Mouse (Mus musculus) liver, postnatal 0 days (tissue): ENCODE results near the gene Zfp704. TPM values are rescaled to one million over a fixed set of nuclear protein-coding genes. Genes with fewer than 3 reads are reported as not detected.

ENCODE experiments used
- ATAC-seq: fragments of 200-750 bp; cut with Nextera tagmentation; 2 replicates; pipeline ENCODE4 v1.8.0; 2017; ENCODE audit warnings: mild to moderate bottlenecking, moderate library complexity
- DNase-seq: peaks from one replicate; pipeline ENCODE4 v3.0.0-alpha.2; 2016
- H3K27ac ChIP-seq: fragments of 300-500 bp; sonication (generic); 2 replicates; pipeline ENCODE4 v1.5.1; 2014; ENCODE audit warnings: antibody characterized with exemption, moderate library complexity, mild to moderate bottlenecking, low read depth
- H3K27me3 ChIP-seq: fragments of 300-500 bp; sonication (generic); 2 replicates; pipeline ENCODE4 v1.6.1; 2014; ENCODE audit warnings: low read length, control low read depth, mixed read lengths; ENCODE audit not compliant: insufficient read depth
- H3K36me3 ChIP-seq: fragments of 300-500 bp; sonication (generic); replicated peaks from 2 replicates; pipeline ENCODE4 v1.6.1; 2014; ENCODE audit warnings: mild to moderate bottlenecking, control low read depth, low read length, moderate library complexity, mixed read lengths; ENCODE audit not compliant: insufficient read depth
- H3K4me1 ChIP-seq: fragments of 300-500 bp; sonication (generic); 2 replicates; pipeline ENCODE4 v1.6.1; 2014; ENCODE audit warnings: antibody characterized with exemption, mild to moderate bottlenecking, control low read depth; ENCODE audit not compliant: insufficient read depth
- H3K4me2 ChIP-seq: fragments of 300-500 bp; sonication (generic); 2 replicates; pipeline ENCODE4 v1.6.1; 2014; ENCODE audit warnings: low read depth, mild to moderate bottlenecking, low read length, moderate library complexity, mixed read lengths
- H3K4me3 ChIP-seq: fragments of 300-500 bp; sonication (generic); 2 replicates; pipeline ENCODE4 v1.5.1; 2014; ENCODE audit warnings: low read depth, low read length
- H3K9ac ChIP-seq: fragments of 300-500 bp; sonication (generic); replicated peaks from 2 replicates; pipeline ENCODE4 v1.6.1; 2014; ENCODE audit warnings: mild to moderate bottlenecking, moderate library complexity
- H3K9me3 ChIP-seq: fragments of 300-500 bp; sonication (generic); 2 replicates; pipeline ENCODE4 v1.6.1; 2016; ENCODE audit warnings: mild to moderate bottlenecking, control low read depth, low read length, mixed read lengths
- CTCF ChIP-seq: sonication (generic); IDR thresholded peaks from 2 replicates; pipeline ENCODE4 v1.5.1; 2016; ENCODE audit warnings: antibody characterized with exemption, low read depth
- EP300 ChIP-seq: IDR thresholded peaks from 2 replicates; pipeline ENCODE4 v1.6.1; 2016; ENCODE audit warnings: antibody characterized with exemption, low read depth, mild to moderate bottlenecking
- WGBS: fragments of 180-500 bp; shearing (Covaris S2); extraction: QIAGEN DNeasy Blood & Tissue Kit; methylation state at CpG from one replicate; pipeline ENCODE4 v1.1.7; 2014; ENCODE audit not compliant: insufficient replicate concordance; 5-methylcytosine and 5-hydroxymethylcytosine counted together
- polyA plus RNA-seq: library from polyadenylated mRNA; unstranded; fragments of >200 nt; fragmentation: Nextera tagmentation; extraction: Ambion mirVana; gene quantifications from 2 replicates; pipeline ENCODE4 v1.2.1, GENCODE M21; 2015

The Zfp704 gene
- polyA plus RNA-seq, 1 experiment from 2014 or later = 0.94 TPM

GRCm38 (mm10) chr3:9456380-9456890, 153.4 kb downstream of the Zfp704 start:
- Histone ChIP-seq H3K9me3 (no peaks in the 10 kb centered on the region), H3K4me1 (no peaks in the 10 kb centered on the region), H3K4me2 (no peak overlapping the region), H3K27me3 (no peaks in the 10 kb centered on the region), H3K9ac (no peak overlapping the region), H3K36me3 (no peaks in the 10 kb centered on the region), H3K4me3 (no peak overlapping the region), H3K27ac (no peak overlapping the region)
- DNase-seq = no peak
- no peak for TF ChIP-seq CTCF
- no peak for TF ChIP-seq EP300
- 72% methylated on average over 10 of the region's 10 CpGs for WGBS
- no peak for ATAC-seq

DNA sequence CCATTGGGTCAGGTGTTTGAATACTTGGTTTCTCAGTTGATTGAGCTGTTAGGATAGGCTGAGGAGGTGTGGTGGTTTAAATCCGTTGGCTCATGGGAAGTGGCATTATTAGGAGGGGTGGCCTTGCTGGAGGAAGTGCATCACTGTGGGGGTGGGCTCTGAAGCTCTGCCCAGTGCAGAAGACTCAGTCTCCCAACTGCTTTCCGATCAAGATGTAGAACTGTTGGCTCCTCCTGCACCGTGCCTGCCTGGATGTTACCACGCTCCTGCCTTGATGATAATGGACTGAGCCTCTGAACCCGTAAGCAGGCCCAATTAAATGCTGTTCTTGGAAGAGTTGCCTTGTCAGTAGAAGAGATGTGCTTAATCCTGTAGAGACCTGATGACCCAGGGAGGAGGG, 154.5 kb downstream of the Zfp704 start:
- Histone ChIP-seq H3K36me3 (no peaks in the 10 kb centered on the region), H3K4me3 (no peak overlapping the region), H3K4me2 (no peak overlapping the region), H3K9me3 (no peaks in the 10 kb centered on the region), H3K9ac (no peak overlapping the region), H3K4me1 (no peaks in the 10 kb centered on the region), H3K27ac (no peak overlapping the region), H3K27me3 (no peaks in the 10 kb centered on the region)
- TF ChIP-seq EP300 = no peak
- no peak for TF ChIP-seq CTCF
- 86% methylated on average over 5 of the region's 5 CpGs for WGBS
- DNase-seq (no peak), ATAC-seq (no peak)

DNA sequence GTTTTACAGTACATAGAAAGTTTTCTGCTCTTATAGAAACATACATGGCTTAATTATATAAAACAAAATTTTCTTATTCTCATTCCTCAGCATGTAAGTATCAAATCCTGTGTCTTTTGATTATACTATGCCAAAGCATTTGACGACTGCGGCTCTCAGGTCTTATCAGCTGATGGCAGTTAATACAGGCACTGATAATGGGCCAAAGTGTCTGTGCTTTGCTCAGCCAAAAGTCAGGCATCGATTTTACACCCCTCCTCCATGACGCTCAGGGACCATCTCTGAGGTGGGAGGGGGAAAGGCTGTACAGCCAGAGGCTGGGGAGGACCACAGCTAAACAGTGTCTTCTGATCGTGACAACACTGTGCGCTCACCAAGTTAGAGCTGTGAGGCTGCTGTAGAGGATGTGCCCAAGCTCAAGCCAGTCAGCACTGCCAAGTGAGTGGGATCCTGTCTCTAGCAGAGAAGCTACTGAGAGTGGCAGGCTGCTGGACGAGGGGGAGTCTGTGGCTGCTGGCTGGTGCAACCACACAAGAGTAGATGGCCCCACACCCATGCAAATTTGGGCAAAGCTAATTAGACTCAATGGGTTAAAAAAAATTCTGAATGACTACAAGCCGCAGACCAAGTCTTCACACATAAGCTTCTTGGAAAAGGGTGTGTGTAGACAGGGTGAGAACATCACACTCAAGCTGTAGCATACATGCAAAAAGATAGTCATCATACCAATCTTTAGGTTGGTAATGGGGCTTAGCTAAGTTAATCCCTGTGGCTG, 155.1 kb downstream of the Zfp704 start:
- Histone ChIP-seq H3K4me1 (no peaks in the 10 kb centered on the region), H3K27me3 (no peaks in the 10 kb centered on the region), H3K4me2 (no peak overlapping the region), H3K9me3 (no peaks in the 10 kb centered on the region), H3K9ac (no peak overlapping the region), H3K27ac (no peak overlapping the region), H3K36me3 (no peaks in the 10 kb centered on the region), H3K4me3 (no peak overlapping the region)
- WGBS = 58% methylated on average over 8 of the region's 8 CpGs
- TF ChIP-seq CTCF = no peak
- no peak for TF ChIP-seq EP300
- ATAC-seq (no peak), DNase-seq (no peak)

DNA sequence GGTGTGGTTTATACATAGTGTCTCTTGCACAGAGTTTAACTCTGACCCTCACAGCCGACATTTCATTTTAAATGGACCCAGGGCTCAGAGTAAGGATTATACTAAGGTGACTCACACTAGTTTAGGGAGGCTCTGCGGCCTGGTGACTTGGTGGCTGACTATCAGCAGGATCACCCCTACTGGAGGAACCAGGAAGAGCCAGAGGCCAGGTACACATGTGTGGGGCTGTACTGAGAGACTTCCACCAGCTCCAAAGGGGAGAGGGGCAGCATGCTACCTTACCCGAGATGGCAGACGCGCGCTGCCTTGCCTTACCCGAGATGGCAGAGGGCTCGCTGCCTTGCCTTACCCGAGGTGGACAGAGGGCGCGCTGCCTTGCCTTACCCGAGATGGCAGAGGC, 159.4 kb downstream of the Zfp704 start:
- H3K4me2 ChIP-seq = no peak overlapping the region
- H3K36me3 ChIP-seq = peaks cover 3% of the 10 kb centered on the region; the same call in 1 of the 2 replicates
- H3K4me3 ChIP-seq = no peak overlapping the region
- ATAC-seq (no peak), DNase-seq (no peak)
- H3K9ac ChIP-seq = no peak overlapping the region
- no peaks in the 10 kb centered on the region for H3K27me3 ChIP-seq
- H3K27ac ChIP-seq = no peak overlapping the region
- H3K4me1 ChIP-seq = no peaks in the 10 kb centered on the region
- 89% methylated on average over 12 of the region's 12 CpGs for WGBS
- H3K9me3 ChIP-seq = no peaks in the 10 kb centered on the region
- TF ChIP-seq EP300 = no peak

GRCm38 (mm10) chr3:9449261-9450007, 160.5 kb downstream of the Zfp704 start:
- DNase-seq = no peak
- H3K4me3 ChIP-seq = no peak overlapping the region
- H3K9me3 ChIP-seq = no peaks in the 10 kb centered on the region
- no peak for ATAC-seq
- no peak overlapping the region for H3K27ac ChIP-seq
- TF ChIP-seq CTCF (no peak), EP300 (no peak)
- no peak overlapping the region for H3K9ac ChIP-seq
- H3K27me3 ChIP-seq = no peaks in the 10 kb centered on the region
- H3K36me3 ChIP-seq = peaks cover 3% of the 10 kb centered on the region; the same call in 1 of the 2 replicates
- H3K4me1 ChIP-seq = no peaks in the 10 kb centered on the region
- H3K4me2 ChIP-seq = no peak overlapping the region
- 65% methylated on average over 7 of the region's 7 CpGs for WGBS

DNA sequence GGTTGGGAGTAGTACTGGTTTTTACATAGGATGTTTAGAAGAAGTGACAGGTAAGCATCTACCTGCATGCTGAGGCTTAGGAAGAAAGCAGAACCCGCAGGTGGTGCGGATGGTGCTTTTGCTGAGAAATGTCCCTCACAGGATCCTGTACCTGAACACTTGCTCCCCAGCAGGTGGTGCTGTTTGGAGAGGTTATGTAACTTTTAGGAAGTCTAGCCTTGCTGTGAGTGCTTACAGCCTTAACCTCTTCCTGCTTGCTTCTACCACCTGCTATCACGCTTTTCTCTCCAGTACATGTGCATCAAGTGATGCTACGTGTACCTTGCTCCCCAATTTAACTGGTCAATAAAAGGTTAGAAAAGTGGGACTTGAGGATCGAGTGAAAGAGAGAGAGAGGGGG, 161.3 kb downstream of the Zfp704 start:
- WGBS = 80% methylated on average over 5 of the region's 5 CpGs
- DNase-seq (no peak), ATAC-seq (no peak)
- H3K4me3 ChIP-seq = no peak overlapping the region
- H3K4me1 ChIP-seq = no peaks in the 10 kb centered on the region
- peaks cover 3% of the 10 kb centered on the region; the same call in 1 of the 2 replicates for H3K36me3 ChIP-seq
- no peaks in the 10 kb centered on the region for H3K27me3 ChIP-seq
- TF ChIP-seq EP300 (no peak), CTCF (peak; percentile 33)
- H3K9ac ChIP-seq = no peak overlapping the region
- no peak overlapping the region for H3K4me2 ChIP-seq
- H3K27ac ChIP-seq = no peak overlapping the region
- no peaks in the 10 kb centered on the region for H3K9me3 ChIP-seq
